Mouse (Mus musculus) midbrain, embryonic 10.5 days (tissue): Measurements from ENCODE around the gene Pard3. TPM values are rescaled to one million over a fixed set of nuclear protein-coding genes. Genes with fewer than 3 reads are reported as not detected.
A peak's percentile ranks its signal among the peaks of the same experiment; 100 is the strongest.

ENCODE experiments used
- DNase-seq: peaks from one replicate; pipeline ENCODE4 v3.0.0-alpha.2; 2017; ENCODE audit warnings: low spot score
- H3K27ac ChIP-seq: fragments of 300-500 bp; sonication (generic); replicated peaks from 2 replicates; pipeline ENCODE4 v1.5.1; 2016; ENCODE audit warnings: mild to moderate bottlenecking
- H3K27me3 ChIP-seq: fragments of 300-500 bp; sonication (generic); 2 replicates; pipeline ENCODE4 v1.6.1; 2016; ENCODE audit warnings: low read depth, mild to moderate bottlenecking; ENCODE audit not compliant: poor library complexity, severe bottlenecking
- H3K36me3 ChIP-seq: fragments of 300-500 bp; sonication (generic); 2 replicates; pipeline ENCODE4 v1.6.1; 2016; ENCODE audit warnings: mild to moderate bottlenecking, moderate library complexity
- H3K4me1 ChIP-seq: fragments of 300-500 bp; sonication (generic); 2 replicates; pipeline ENCODE4 v1.6.1; 2016
- H3K4me3 ChIP-seq: fragments of 300-500 bp; sonication (generic); 2 replicates; pipeline ENCODE4 v1.5.1; 2016; ENCODE audit warnings: mild to moderate bottlenecking, moderate library complexity
- H3K9me3 ChIP-seq: fragments of 300-500 bp; sonication (generic); replicated peaks from 2 replicates; pipeline ENCODE4 v1.6.1; 2016; ENCODE audit warnings: mild to moderate bottlenecking
- WGBS: fragments of 180-500 bp; shearing (Covaris S2); methylation state at CpG from one replicate; pipeline ENCODE4 v1.1.7; 2016; 5-methylcytosine and 5-hydroxymethylcytosine counted together
- polyA plus RNA-seq: library from polyadenylated mRNA; unstranded; fragments of >200 nt; fragmentation: Nextera tagmentation; extraction: Ambion mirVana; gene quantifications from 2 replicates; pipeline ENCODE4 v1.2.1, GENCODE M21; 2016

Pard3 gene
- polyA plus RNA-seq, 1 experiment from 2014 or later, result 25.1 TPM

DNA sequence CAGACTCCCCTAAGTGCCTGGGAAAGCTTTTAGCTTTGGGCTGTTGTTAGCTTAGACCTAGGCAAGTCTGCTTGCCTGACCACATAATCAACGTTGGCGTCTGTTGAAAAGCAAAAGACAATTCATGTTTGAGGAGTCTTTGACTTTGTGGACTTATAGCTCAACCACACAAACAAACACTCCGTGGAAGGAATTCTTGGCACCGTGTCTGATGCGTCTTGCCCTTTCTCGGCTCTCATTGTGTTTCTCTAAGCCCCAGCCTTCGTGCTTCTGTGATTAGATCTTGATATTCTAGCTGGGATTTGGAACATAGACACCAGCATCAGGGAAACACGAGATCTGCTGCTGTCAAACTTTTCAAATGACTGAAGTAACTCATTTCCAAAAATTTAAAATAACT, 61.1 kb downstream of the Pard3 start:
- no peak for DNase-seq
- Histone ChIP-seq H3K4me1 (peaks cover 74% of the 10 kb centered on the region), H3K27me3 (no peaks in the 10 kb centered on the region), H3K4me3 (no peak overlapping the region), H3K36me3 (no peaks in the 10 kb centered on the region), H3K9me3 (no peaks in the 10 kb centered on the region), H3K27ac (peak overlapping the region; percentile 39; the same call in 1 of the 2 replicates)
- 32% methylated on average over 8 of the region's 8 CpGs for WGBS

DNA sequence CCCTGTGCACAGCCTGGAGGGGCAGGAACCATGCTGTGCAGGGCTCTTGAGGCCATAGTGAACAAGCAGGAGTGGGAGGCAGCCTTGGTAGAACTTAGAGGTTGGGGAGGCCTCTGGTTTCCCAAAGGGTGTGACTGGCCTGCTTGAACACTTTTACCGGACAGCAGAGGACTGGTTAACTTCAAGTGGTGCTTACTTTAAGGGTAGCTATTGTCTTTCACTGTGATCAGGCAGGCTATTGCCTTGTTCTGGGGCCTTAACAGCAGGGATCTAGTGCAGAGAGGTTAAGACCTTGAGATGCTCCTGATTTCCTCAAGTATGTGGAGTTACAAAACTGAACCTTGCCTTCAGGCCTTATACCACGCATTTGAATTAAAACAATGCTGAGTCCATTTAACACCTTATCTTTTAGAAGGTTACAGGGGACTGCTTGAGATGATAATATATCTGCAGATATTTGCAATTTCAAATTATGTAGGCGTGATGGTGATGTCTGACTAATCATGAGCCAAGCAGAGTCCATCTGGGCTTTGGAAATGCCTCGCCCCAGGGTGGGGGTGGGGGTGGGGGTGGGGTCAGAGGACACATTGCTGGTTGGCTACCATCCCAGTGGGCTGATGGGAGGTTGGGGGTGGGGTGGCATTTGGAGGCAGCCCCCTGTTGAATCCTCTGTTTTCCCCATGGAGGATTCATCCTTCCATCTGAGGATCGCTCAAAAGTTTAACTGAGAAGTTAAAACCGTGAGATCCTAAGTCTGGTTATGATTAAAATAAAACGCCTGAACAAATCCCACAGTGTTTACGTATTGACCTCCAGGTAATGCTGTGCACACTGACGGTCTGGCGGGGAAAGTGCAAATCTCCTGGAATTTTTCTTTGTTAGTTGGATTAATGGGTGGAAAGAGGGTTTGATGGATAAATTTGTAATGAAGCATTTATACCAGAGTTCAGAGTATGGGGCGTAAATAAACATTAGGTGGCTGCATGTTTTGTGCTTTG, 62.3 kb downstream of the Pard3 start:
- Histone ChIP-seq H3K27me3 (no peaks in the 10 kb centered on the region), H3K9me3 (no peaks in the 10 kb centered on the region), H3K4me3 (peak overlapping the region; percentile 35), H3K36me3 (no peaks in the 10 kb centered on the region), H3K27ac (peak overlapping the region; percentile 77), H3K4me1 (peaks cover 72% of the 10 kb centered on the region)
- DNase-seq, result peak; percentile 68
- WGBS, result 25% methylated on average over 11 of the region's 11 CpGs

DNA sequence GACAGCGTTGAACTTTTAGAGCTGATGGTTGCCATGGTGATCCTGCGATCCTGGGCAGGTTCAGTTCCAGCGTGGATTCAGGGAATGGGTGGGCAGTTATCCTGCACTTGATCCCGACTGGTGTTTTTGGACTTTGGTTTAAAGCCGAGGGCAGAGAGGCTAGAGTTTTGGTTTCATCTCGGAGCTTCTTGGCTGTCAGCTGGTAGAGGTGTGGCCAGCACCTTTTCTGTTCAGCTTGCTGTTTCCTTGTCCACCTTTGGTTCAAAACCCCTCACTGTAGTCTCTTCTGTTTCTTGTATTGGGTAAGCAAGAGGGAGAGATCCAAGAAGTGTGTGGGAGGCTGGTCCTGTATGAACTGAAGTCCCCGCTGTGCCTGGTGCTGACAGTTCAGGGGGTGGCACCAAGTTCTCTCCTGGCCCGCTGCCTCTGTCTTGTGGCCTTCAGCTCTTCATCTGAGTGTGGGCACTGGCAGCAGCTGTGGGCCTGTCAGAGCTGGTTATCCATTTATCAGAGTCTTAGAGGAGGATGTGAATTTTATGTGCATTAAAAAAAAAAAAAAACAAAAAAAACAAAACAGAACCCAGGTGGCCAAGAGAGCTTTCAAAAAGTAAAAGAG, 65.2 kb downstream of the Pard3 start:
- H3K4me1 ChIP-seq, result peaks cover 63% of the 10 kb centered on the region
- no peaks in the 10 kb centered on the region for H3K9me3 ChIP-seq
- H3K27ac ChIP-seq, result no peak overlapping the region
- no peak overlapping the region for H3K4me3 ChIP-seq
- no peaks in the 10 kb centered on the region for H3K36me3 ChIP-seq
- no peak for DNase-seq
- 49% methylated on average over 8 of the region's 8 CpGs for WGBS
- H3K27me3 ChIP-seq, result no peaks in the 10 kb centered on the region

DNA sequence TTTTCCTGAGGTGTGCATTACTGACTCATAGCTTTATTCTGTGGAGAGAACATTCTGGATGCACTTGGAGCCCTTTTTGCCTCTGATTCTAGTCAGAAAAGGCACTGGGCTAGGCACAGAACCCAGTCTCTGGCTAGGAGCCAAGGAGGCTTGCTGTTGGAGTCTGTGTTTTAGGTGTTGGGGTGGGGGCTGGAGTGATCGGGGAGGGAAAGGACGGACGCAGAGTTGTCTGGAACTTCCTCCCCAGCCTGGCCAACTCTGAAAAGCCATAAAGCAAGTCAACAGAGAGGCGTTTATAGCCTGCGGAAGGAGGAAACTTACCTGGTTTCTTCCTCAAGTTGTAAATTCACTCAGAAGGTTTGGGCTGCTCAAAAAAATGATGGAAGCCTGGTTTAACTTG, 70.6 kb downstream of the Pard3 start:
- no peak overlapping the region for H3K27ac ChIP-seq
- H3K4me3 ChIP-seq, result no peak overlapping the region
- H3K27me3 ChIP-seq, result no peaks in the 10 kb centered on the region
- H3K4me1 ChIP-seq, result peaks cover 25% of the 10 kb centered on the region
- no peak for DNase-seq
- H3K36me3 ChIP-seq, result no peaks in the 10 kb centered on the region
- 85% methylated on average over 5 of the region's 5 CpGs for WGBS
- H3K9me3 ChIP-seq, result no peaks in the 10 kb centered on the region

DNA sequence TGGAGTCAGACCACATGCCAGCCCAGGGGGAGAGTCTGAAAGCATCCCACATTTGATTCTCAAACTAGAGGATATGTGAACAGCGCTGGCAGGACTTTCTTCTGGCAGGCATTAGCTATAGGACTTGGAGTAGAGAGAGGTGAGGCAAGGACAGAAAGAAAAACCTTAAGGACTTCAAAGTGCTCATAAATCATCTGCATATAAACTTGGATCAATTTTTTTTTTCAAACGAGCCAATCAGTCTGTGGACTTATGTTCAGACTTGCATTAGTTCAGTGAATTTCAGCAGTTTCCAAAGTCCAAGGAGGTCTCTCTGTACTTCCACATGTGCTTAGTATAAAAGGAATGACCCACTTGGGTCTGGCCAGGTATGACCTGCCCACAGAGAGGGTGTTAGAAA, 72.5 kb downstream of the Pard3 start:
- Histone ChIP-seq H3K4me3 (no peak overlapping the region), H3K9me3 (no peaks in the 10 kb centered on the region), H3K4me1 (peaks cover 17% of the 10 kb centered on the region; the same call in 1 of the 2 replicates), H3K27ac (no peak overlapping the region), H3K36me3 (no peaks in the 10 kb centered on the region), H3K27me3 (no peaks in the 10 kb centered on the region)
- no peak for DNase-seq
- WGBS, result 77% methylated on average over 2 of the region's 2 CpGs

DNA sequence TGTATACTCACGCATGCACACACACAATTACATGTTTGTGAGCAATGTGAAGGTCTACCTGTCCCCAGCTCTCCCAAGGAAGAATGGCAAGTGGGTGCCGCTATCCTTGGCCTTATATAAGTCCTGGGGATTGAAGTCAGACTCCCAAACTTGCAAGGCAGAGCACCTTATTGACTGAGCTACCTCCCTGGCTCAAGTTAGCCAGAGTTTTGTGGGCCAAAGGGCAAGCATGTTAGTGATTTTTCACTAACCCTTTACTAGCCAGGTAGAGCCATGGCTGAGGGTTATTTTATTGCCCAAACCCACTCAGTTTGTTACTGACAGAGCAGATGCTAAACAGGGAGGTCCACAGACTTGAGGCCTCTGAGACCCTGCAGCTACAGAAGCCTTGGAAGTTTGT, 73.1 kb downstream of the Pard3 start:
- H3K27ac ChIP-seq, result no peak overlapping the region
- H3K4me1 ChIP-seq, result peaks cover 17% of the 10 kb centered on the region; the same call in 1 of the 2 replicates
- 94% methylated on average over 2 of the region's 2 CpGs for WGBS
- no peak overlapping the region for H3K4me3 ChIP-seq
- no peaks in the 10 kb centered on the region for H3K9me3 ChIP-seq
- no peaks in the 10 kb centered on the region for H3K27me3 ChIP-seq
- DNase-seq, result no peak
- no peaks in the 10 kb centered on the region for H3K36me3 ChIP-seq

DNA sequence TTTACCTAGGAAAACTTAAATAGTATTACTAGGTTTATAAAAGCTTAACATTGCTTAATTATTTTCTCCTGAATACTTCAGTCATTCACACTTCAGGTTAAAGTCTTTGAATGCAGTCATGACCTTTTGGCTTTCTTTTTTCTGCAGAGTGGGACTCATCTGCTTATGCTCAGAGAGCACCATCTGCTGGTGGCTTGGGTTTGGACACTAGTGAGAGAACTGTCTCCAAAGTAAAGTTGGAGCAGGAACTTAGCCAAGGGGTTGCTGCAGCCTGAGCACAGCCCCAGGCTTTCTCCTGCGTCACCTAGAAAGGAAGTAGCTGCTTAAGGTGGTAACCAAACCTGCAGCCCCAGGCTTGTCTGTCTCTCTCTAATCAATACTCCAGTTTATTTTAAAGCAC, 75.5 kb downstream of the Pard3 start:
- Histone ChIP-seq H3K27me3 (no peaks in the 10 kb centered on the region), H3K36me3 (no peaks in the 10 kb centered on the region), H3K4me1 (peaks cover 19% of the 10 kb centered on the region; the same call in 1 of the 2 replicates), H3K27ac (no peak overlapping the region), H3K4me3 (no peak overlapping the region), H3K9me3 (no peaks in the 10 kb centered on the region)
- WGBS, result 49% methylated on average over 1 of the region's 1 CpGs
- peak; percentile 58 for DNase-seq

DNA sequence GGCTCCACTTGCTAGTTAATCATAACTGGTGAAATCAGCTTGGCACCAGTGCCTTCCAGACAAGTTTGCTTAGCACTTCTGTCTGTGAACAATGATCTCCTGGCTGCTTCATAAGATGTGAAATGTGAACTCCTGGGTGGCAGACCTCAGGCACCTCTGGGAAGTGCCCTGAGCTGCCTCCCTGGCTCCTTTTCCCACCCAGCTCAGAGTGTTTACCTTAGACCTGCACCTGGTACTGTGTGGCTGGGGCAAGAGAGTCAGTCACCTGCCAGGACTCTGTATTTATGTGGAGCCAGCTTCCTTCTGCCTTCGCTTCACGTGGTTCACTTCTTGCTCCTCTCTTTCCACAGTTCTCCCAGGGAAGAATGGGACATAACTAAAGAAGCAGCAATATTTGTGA, 77.3 kb downstream of the Pard3 start:
- 97% methylated on average over 2 of the region's 2 CpGs for WGBS
- peaks cover 28% of the 10 kb centered on the region for H3K4me1 ChIP-seq
- H3K27me3 ChIP-seq, result no peaks in the 10 kb centered on the region
- H3K36me3 ChIP-seq, result no peaks in the 10 kb centered on the region
- no peak overlapping the region for H3K27ac ChIP-seq
- DNase-seq, result no peak
- H3K9me3 ChIP-seq, result no peaks in the 10 kb centered on the region
- no peak overlapping the region for H3K4me3 ChIP-seq

DNA sequence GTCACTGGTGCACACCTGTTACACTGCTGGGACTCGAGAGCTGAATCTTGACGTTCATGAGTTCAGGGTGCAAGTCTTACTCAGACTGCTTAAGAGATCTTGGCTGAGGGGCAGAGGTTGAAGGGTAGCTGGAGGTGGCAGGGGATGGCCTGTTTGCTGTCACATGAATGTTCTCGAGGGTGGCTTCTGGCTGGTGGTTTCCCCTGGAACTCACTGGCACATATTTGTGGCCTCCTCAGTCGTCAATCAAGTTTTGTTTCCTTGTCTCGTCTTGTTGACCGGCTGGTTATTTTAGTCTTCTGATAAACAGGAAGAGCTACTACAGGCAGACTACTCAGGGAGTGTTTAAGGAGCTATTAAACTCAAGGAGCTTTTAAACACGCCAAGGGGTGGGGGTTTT, 79.9 kb downstream of the Pard3 start:
- no peak for DNase-seq
- Histone ChIP-seq H3K9me3 (no peaks in the 10 kb centered on the region), H3K4me3 (no peak overlapping the region), H3K27me3 (no peaks in the 10 kb centered on the region), H3K27ac (no peak overlapping the region), H3K4me1 (peaks cover 26% of the 10 kb centered on the region), H3K36me3 (no peaks in the 10 kb centered on the region)
- WGBS, result 75% methylated on average over 7 of the region's 7 CpGs

DNA sequence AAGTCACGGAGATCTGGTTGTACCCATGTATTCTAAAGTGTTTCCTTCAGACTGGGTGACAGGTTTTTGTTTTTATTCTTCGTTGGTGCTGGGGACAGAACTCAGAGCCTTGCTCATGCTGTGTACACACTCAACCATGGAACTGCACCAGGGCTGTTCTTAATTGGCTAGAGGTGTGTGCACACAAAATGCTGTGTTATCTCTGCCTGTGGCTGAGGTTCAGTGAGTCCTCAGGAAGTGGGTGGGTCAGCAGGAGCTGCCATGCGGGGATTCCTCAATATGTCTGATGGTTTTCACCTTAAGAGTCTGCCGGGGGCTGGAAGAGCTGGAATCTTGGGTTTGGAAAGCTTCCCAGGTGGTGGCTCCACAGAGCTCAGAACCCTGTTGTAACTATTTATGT, 80.9 kb downstream of the Pard3 start:
- peaks cover 26% of the 10 kb centered on the region for H3K4me1 ChIP-seq
- H3K27me3 ChIP-seq, result no peaks in the 10 kb centered on the region
- no peak overlapping the region for H3K27ac ChIP-seq
- 61% methylated on average over 4 of the region's 4 CpGs for WGBS
- H3K4me3 ChIP-seq, result no peak overlapping the region
- H3K9me3 ChIP-seq, result no peaks in the 10 kb centered on the region
- DNase-seq, result no peak
- H3K36me3 ChIP-seq, result no peaks in the 10 kb centered on the region

DNA sequence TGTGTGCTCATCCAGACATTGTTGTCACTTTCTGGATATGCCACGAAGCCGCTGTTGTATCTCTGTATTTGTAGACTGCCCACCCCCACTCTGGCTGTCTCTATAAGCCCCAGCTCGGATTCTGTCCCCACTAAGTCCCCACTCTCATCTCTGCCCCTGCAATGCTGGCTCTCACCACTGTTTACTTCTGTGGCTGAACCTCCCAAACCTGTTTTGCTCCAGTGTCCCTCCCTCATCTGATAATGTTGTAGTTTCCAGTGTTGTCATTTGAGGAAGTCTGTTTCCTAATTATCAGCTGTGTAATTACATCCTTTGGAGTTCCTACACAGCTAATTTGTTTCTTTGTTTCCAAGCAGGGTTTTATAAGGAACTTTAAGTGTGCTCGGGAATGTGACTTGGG, 81.4 kb downstream of the Pard3 start:
- DNase-seq, result no peak
- 61% methylated on average over 4 of the region's 4 CpGs for WGBS
- H3K4me3 ChIP-seq, result no peak overlapping the region
- H3K27me3 ChIP-seq, result no peaks in the 10 kb centered on the region
- H3K4me1 ChIP-seq, result peaks cover 26% of the 10 kb centered on the region
- H3K36me3 ChIP-seq, result no peaks in the 10 kb centered on the region
- H3K9me3 ChIP-seq, result no peaks in the 10 kb centered on the region
- no peak overlapping the region for H3K27ac ChIP-seq

DNA sequence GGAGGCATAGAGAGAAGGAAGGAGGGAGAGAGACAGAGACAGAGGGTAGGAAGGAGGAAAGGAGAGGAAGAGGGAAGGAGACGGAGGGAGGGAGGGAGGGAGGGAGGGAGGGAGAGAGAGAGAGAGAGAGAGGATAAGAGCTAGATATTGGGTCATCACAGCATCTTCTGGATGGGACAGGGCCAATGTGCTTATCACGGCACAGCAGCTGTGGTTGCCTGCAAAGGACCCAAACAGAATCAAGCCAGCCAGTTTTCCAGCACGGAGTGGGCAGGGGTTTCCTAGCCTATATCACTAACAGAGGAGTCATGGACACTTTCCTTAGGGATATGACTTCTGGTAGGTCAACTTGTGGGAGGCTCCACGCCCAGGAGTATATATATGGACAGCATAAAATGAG, 82.4 kb downstream of the Pard3 start:
- peaks cover 26% of the 10 kb centered on the region for H3K4me1 ChIP-seq
- no peaks in the 10 kb centered on the region for H3K9me3 ChIP-seq
- 84% methylated on average over 4 of the region's 4 CpGs for WGBS
- no peaks in the 10 kb centered on the region for H3K36me3 ChIP-seq
- H3K27ac ChIP-seq, result no peak overlapping the region
- no peak for DNase-seq
- H3K27me3 ChIP-seq, result no peaks in the 10 kb centered on the region
- H3K4me3 ChIP-seq, result no peak overlapping the region

DNA sequence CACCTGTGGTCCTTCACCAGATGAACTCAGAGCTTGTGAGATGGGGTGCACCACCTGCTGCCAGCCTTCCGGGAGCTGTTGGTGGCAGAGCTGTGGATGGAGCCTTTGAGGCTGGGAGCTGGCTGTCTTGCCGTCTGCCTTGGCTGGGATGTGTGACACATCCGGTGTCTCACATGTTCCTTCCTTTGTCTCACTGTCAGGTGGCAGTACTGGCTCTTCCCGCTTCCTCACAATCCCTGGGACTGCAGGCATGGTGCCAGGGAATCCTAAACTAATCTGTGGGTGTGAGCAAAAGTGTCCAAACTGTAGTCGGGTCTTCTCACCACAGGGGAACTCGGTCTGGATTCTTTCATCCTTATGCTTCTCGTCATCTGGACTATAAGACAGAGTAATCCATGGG, 85.1 kb downstream of the Pard3 start:
- H3K27ac ChIP-seq, result no peak overlapping the region
- no peak overlapping the region for H3K4me3 ChIP-seq
- H3K36me3 ChIP-seq, result no peaks in the 10 kb centered on the region
- no peaks in the 10 kb centered on the region for H3K27me3 ChIP-seq
- H3K9me3 ChIP-seq, result no peaks in the 10 kb centered on the region
- DNase-seq, result no peak
- WGBS, result 86% methylated on average over 7 of the region's 7 CpGs
- peaks cover 26% of the 10 kb centered on the region for H3K4me1 ChIP-seq
